Mouse (Mus musculus) thymus, postnatal 0 days (tissue): ENCODE measurements at regions not wholly inside any gene's neighbourhood (a gene's known extent, or its start where the extent isn't known, plus 50 kb on each side); places are given as distances from the start of the nearest gene placed in this dataset.
"Not testable (repeated sequence)": the region's sequence is repeated elsewhere in the genome, so short reads cannot be mapped to it uniquely, and the experiment has no call there.

ENCODE experiments used
- DNase-seq: peaks from one replicate; pipeline ENCODE4 v3.0.0-alpha.2; 2015; ENCODE audit warnings: low spot score

DNA sequence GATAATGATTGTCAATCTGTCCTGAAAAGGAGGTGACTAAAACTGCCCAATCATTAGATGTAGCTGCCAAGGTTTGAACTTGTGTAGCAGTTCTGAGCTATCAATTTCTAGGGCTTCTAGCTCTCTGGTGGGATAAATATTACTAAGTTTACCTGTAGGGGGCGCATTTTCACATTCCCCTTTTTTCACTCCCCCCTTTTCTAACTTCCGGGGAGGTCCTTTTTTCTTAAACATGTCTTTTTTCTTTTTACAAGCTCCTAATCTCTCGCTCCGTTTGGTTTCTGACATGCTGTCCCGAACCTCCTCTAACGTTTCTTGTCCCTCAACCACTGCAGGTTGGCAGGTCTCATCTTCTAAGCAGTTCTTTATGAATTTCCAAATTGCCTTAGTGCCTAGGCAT, 2129.0 kb downstream of the Cntnap5b start:
- DNase-seq = not testable (repeated sequence)

- DNase-seq = peak; percentile 9
Observed at GRCm38 (mm10) chr1:101902154-101902825, 2129.7 kb downstream of the Cntnap5b start.

GRCm38 (mm10) chr1:101902826-101903210, 2130.3 kb downstream of the Cntnap5b start:
- not testable (repeated sequence) for DNase-seq

- not testable (repeated sequence) for DNase-seq
Observed at GRCm38 (mm10) chr1:101916991-101917390, 2144.4 kb downstream of the Cntnap5b start.

DNA sequence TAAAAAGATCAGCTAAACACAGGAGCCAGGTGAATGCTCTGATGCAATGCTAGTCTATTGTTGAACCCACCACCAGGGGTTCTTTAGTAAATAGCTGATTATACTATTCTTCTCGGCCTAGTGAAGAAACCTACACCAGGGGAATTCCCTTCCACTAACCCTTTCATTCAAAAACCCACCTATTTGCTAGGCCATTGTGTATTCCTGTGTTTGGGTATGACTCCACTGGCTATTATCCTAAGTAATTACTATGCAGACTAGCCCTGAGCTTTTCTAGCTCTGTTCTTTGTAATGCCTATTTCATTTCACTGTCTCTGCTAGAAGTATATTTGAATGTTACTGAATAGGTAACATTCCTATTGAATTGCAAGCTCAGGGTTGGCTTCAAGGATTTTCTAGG, 2146.3 kb downstream of the Cntnap5b start:
- no peak for DNase-seq

DNA sequence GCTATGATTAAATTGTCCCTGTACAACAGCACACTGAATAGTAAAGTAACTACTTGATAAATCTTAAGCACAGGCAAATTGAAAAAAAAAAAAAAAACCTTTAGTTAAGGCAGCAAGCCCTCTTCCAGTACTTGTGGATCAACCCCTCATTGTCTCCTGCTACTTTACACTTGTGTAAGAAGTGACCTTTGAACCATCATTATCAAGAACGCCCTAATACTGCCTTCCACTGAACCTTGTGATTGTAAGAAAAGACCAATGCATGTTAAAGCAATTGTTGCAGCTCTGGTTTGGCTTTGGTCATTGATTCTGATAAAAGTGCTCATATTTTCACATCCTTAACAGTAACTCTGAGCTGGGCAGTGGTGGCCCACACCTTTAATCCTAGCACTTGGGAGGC, 2168.5 kb downstream of the Cntnap5b start:
- DNase-seq = no peak
